Mouse (Mus musculus) layer of hippocampus, postnatal 36 days (tissue): ENCODE results near the gene Synj1. TPM values are rescaled to one million over a fixed set of nuclear protein-coding genes. Genes with fewer than 3 reads are reported as not detected.

ENCODE experiments used
- microRNA-seq, 2 experiments: library from miRNA; unstranded; fragments of <30 nt; microRNA quantifications; one replicate each; pipeline ENCODE4 v1.2.0; 2021
- total RNA-seq, 2 experiments: library from RNA; stranded (reverse); gene quantifications; 2 replicates each; pipeline ENCODE4 v1.2.3; 2021

Synj1 gene
- total RNA-seq, 2 experiments from 2014 or later, result 381 to 404 TPM

Small RNAs within 50 kb of the gene (microRNA-seq; reads per million reads assigned to microRNA genes)
- 0 reads per million in 2 experiments for gene Gm22933

Other genes starting within 250 kb of the Synj1 start
- gene Urb1, start 200.9 kb downstream of the Synj1 start, total RNA-seq, result 10 to 100 TPM; 12.4 to 14.2 TPM
- gene Eva1c, start 184.6 kb downstream of the Synj1 start, total RNA-seq, result 1 to 10 TPM; 1.3 to 2.1 TPM
- 10 to 100 TPM; 41.6 to 45.3 TPM for gene Cfap298, start 76.2 kb downstream of the Synj1 start, total RNA-seq
- 10 to 100 TPM; 68.1 to 77.8 TPM for gene Paxbp1, start 33.2 kb upstream of the Synj1 start, total RNA-seq
- 1 to 10 TPM; 1.2 to 1.4 TPM for gene 4932438H23Rik, start 83.8 kb upstream of the Synj1 start, total RNA-seq
- gene Olig2, start 214.1 kb upstream of the Synj1 start, total RNA-seq, result 10 to 100 TPM; 29.1 to 33.7 TPM